Mouse (Mus musculus): Measurements from ENCODE around the gene Gm19402. TPM values are rescaled to one million over a fixed set of nuclear protein-coding genes. Genes with fewer than 3 reads are reported as not detected.

The Gm19402 gene
- total and polyA plus RNA-seq, 3 experiments: not detected

DNA sequence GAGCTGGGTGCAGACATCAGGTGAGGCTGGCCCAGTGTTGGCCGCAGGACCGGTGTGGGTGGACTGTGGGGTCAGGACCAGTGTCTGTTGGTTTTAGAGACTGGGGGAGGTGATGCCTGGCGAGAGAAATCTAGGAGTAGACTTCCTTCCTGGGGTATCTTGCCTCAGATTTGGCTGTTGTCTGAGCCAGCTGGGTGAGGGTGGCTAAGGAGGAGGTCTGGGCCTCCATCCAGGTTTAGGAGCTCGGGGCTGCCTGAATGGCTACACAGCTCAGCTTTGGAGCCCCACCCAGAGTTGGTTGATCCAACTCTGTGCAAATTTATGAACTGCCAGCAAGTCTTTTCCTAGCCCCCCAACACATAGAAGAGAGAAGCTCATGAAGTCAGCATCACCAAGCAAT, 23.2 kb downstream of the Gm19402 start:
- H3K4me1 ChIP-seq (ENCODE audit: control insufficient read depth in 1 of 2, insufficient read depth in 2 of 2, low read length in 2 of 2): peaks cover 0 to 11% of the 10 kb centered on the region in 2 experiments; a peak in 2 of 4 replicates

GRCm38 (mm10) chr10:77666342-77666741, 24.2 kb downstream of the Gm19402 start:
- no peak overlapping the region for H3K9ac ChIP-seq (ENCODE audit: control insufficient read depth, low read depth, low read length, poor library complexity, severe bottlenecking)
- no peak for TF ChIP-seq MAZ (IDR thresholded peaks at IDR 0.05; ENCODE audit: low read depth, low read length)
- no peak for TF ChIP-seq TCF12 (IDR thresholded peaks at IDR 0.05; ENCODE audit: low read depth, low read length)
- TF ChIP-seq ELF1 (IDR thresholded peaks at IDR 0.05; ENCODE audit: low read depth, low read length): no peak
- no peak for TF ChIP-seq NRF1 (IDR thresholded peaks at IDR 0.05; ENCODE audit: insufficient read depth, low read depth, low read length, poor library complexity, severe bottlenecking)
- TF ChIP-seq MAX (IDR thresholded peaks at IDR 0.05; ENCODE audit: low read length): no peak
- TF ChIP-seq GABPA (IDR thresholded peaks at IDR 0.05; ENCODE audit: low read depth, low read length): no peak
- TF ChIP-seq KAT2A (conservative IDR thresholded peaks at IDR 0.05; ENCODE audit: low read depth, low read length): no peak
- TF ChIP-seq MYB (IDR thresholded peaks at IDR 0.05; ENCODE audit: low read depth, low read length): no peak
- no peak for TF ChIP-seq POLR2AphosphoS2 (IDR thresholded peaks at IDR 0.05; ENCODE audit: low read length)
- TF ChIP-seq CHD2 (IDR thresholded peaks at IDR 0.05; ENCODE audit: low read length): no peak
- TF ChIP-seq POLR2A (IDR thresholded peaks at IDR 0.05; ENCODE audit: control insufficient read depth in 1 of 2, insufficient read depth in 1 of 2, low read depth in 1 of 2, low read length in 2 of 2, poor library complexity in 1 of 2): no peak
- no peak for TF ChIP-seq CHD1 (IDR thresholded peaks at IDR 0.05; ENCODE audit: low read depth, low read length)
- no peak for TF ChIP-seq MEF2A (IDR thresholded peaks at IDR 0.05; ENCODE audit: extremely low read depth, insufficient replicate concordance, low read depth, low read length, poor library complexity, severe bottlenecking)
- TF ChIP-seq SMC3 (IDR thresholded peaks at IDR 0.05; ENCODE audit: low read depth, low read length): no peak
- no peak for TF ChIP-seq TBP (IDR thresholded peaks at IDR 0.05; ENCODE audit: low read depth, low read length)
- no peak for TF ChIP-seq ZMIZ1 (IDR thresholded peaks at IDR 0.05; ENCODE audit: low read depth, low read length)
- no peak for TF ChIP-seq USF1 (IDR thresholded peaks at IDR 0.05; ENCODE audit: low read depth, low read length)
- no peak overlapping the region for H3K27ac ChIP-seq (ENCODE audit: control insufficient read depth, low read depth, low read length)
- H3K9me3 ChIP-seq (replicated peaks; ENCODE audit: insufficient read depth, low read length): no peaks in the 10 kb centered on the region
- no peak for DNase-seq (ENCODE audit: low read depth, low spot score)
- H3K36me3 ChIP-seq (ENCODE audit: control insufficient read depth in 1 of 2, insufficient read depth in 2 of 2, low read length in 2 of 2): peaks cover 0 to 7% of the 10 kb centered on the region in 2 experiments; a peak in 2 of 4 replicates
- H3K4me3 ChIP-seq (ENCODE audit: control insufficient read depth in 1 of 2, insufficient read depth in 1 of 2, low read depth in 2 of 2, low read length in 2 of 2): no peak overlapping the region
- H3K79me2 ChIP-seq (ENCODE audit: control insufficient read depth, insufficient read depth, low read length, poor library complexity): no peaks in the 10 kb centered on the region
- peaks cover 0 to 11% of the 10 kb centered on the region in 2 experiments; a peak in 2 of 4 replicates for H3K4me1 ChIP-seq (ENCODE audit: control insufficient read depth in 1 of 2, insufficient read depth in 2 of 2, low read length in 2 of 2)
- no peaks in the 10 kb centered on the region for H3K27me3 ChIP-seq (ENCODE audit: control insufficient read depth in 1 of 2, insufficient read depth in 2 of 2, low read length in 2 of 2)

More for the DNA sequence above, 23.2 kb downstream of the Gm19402 start:
- H3K9ac ChIP-seq (ENCODE audit: control insufficient read depth, low read depth, low read length, poor library complexity, severe bottlenecking): no peak overlapping the region
- no peaks in the 10 kb centered on the region for H3K27me3 ChIP-seq (ENCODE audit: control insufficient read depth in 1 of 2, insufficient read depth in 2 of 2, low read length in 2 of 2)
- H3K4me3 ChIP-seq (ENCODE audit: control insufficient read depth in 1 of 2, insufficient read depth in 1 of 2, low read depth in 2 of 2, low read length in 2 of 2): no peak overlapping the region
- no peak overlapping the region for H3K27ac ChIP-seq (ENCODE audit: control insufficient read depth, low read depth, low read length)
- no peaks in the 10 kb centered on the region for H3K79me2 ChIP-seq (ENCODE audit: control insufficient read depth, insufficient read depth, low read length, poor library complexity)
- peaks cover 0 to 11% of the 10 kb centered on the region in 2 experiments; a peak in 2 of 4 replicates for H3K36me3 ChIP-seq (ENCODE audit: control insufficient read depth in 1 of 2, insufficient read depth in 2 of 2, low read length in 2 of 2)
- TF ChIP-seq BHLHE40 (IDR thresholded peaks at IDR 0.05; ENCODE audit: borderline replicate concordance, low read depth, low read length) (no peak), TAL1 (IDR thresholded peaks at IDR 0.05; ENCODE audit: low read length) (no peak), ETS1 (IDR thresholded peaks at IDR 0.05; ENCODE audit: low read depth, low read length) (no peak), UBTF (IDR thresholded peaks at IDR 0.05; ENCODE audit: borderline replicate concordance, insufficient read depth, low read depth, low read length) (no peak), MEF2A (IDR thresholded peaks at IDR 0.05; ENCODE audit: extremely low read depth, insufficient replicate concordance, low read depth, low read length, poor library complexity, severe bottlenecking) (no peak), GABPA (IDR thresholded peaks at IDR 0.05; ENCODE audit: low read depth, low read length) (no peak), POLR2AphosphoS2 (IDR thresholded peaks at IDR 0.05; ENCODE audit: low read length) (no peak), ZMIZ1 (IDR thresholded peaks at IDR 0.05; ENCODE audit: low read depth, low read length) (no peak), MYC (IDR thresholded peaks at IDR 0.05; ENCODE audit: low read depth, low read length) (no peak)
- DNase-seq (ENCODE audit: low read depth, low spot score): no peak
- no peaks in the 10 kb centered on the region for H3K9me3 ChIP-seq (replicated peaks; ENCODE audit: insufficient read depth, low read length)

All from MEL (cell line).